Mouse (Mus musculus) liver, embryonic 14.5 days (tissue): ENCODE measurements at regions not wholly inside any gene's neighbourhood (a gene's known extent, or its start where the extent isn't known, plus 50 kb on each side); places are given as distances from the start of the nearest gene placed in this dataset.

ENCODE experiments used
- ATAC-seq: fragments of 200-750 bp; cut with Nextera tagmentation; 2 replicates; pipeline ENCODE4 v1.8.0; 2017; ENCODE audit warnings: moderate number of reproducible peaks, mild to moderate bottlenecking, moderate library complexity; ENCODE audit not compliant: insufficient read depth
- DNase-seq, 3 experiments: peaks; one replicate each; pipeline ENCODE4 v3.0.0-alpha.2; 2012 to 2013; ENCODE audit warnings: low read depth in 3 of 3, low spot score in 3 of 3
- H3K27ac ChIP-seq: fragments of 300-500 bp; sonication (generic); 2 replicates; pipeline ENCODE4 v1.5.1; 2014; ENCODE audit warnings: moderate library complexity, mild to moderate bottlenecking, control low read depth, inconsistent platforms
- H3K27me3 ChIP-seq: fragments of 300-500 bp; sonication (generic); 2 replicates; pipeline ENCODE4 v1.6.1; 2014; ENCODE audit warnings: mild to moderate bottlenecking, low read length, moderate library complexity; ENCODE audit not compliant: control insufficient read depth, insufficient read depth
- H3K36me3 ChIP-seq: fragments of 300-500 bp; sonication (generic); replicated peaks from 2 replicates; pipeline ENCODE4 v1.6.1; 2014; ENCODE audit warnings: low read depth; ENCODE audit not compliant: control insufficient read depth, insufficient read depth
- H3K4me1 ChIP-seq, 2 experiments: fragments of 200-500 bp in 1 of 2; fragments of 300-500 bp in 1 of 2; sonication (generic) in 1 of 2; replicated peaks; 2 replicates each; pipeline ENCODE4 v1.6.1; 2012 to 2014; ENCODE audit warnings: antibody characterized with exemption in 1 of 2, inconsistent platforms in 1 of 2, low read length in 1 of 2; ENCODE audit not compliant: control insufficient read depth in 2 of 2, insufficient read depth in 2 of 2
- H3K4me2 ChIP-seq: fragments of 300-500 bp; sonication (generic); 2 replicates; pipeline ENCODE4 v1.6.1; 2014; ENCODE audit warnings: low read depth, mild to moderate bottlenecking, control low read depth, moderate library complexity
- H3K4me3 ChIP-seq, 2 experiments: fragments of 200-500 bp in 1 of 2; fragments of 300-500 bp in 1 of 2; sonication (generic) in 1 of 2; 2 replicates each; pipeline ENCODE4 v1.5.1; 2012 to 2014; ENCODE audit warnings: low read depth in 2 of 2, low read length in 2 of 2, mild to moderate bottlenecking in 2 of 2, control low read depth in 1 of 2, inconsistent platforms in 1 of 2, moderate library complexity in 1 of 2; ENCODE audit not compliant: insufficient read depth in 1 of 2
- H3K9ac ChIP-seq: fragments of 300-500 bp; sonication (generic); replicated peaks from 2 replicates; pipeline ENCODE4 v1.6.1; 2014; ENCODE audit warnings: mild to moderate bottlenecking, control low read depth, moderate library complexity
- H3K9me3 ChIP-seq: fragments of 300-500 bp; sonication (generic); 2 replicates; pipeline ENCODE4 v1.6.1; 2016; ENCODE audit warnings: low read length, mixed read lengths; ENCODE audit not compliant: control insufficient read depth
- CTCF ChIP-seq: IDR thresholded peaks from 2 replicates; pipeline ENCODE4 v1.5.1; 2016; ENCODE audit warnings: antibody characterized with exemption, low read depth, control low read depth
- EP300 ChIP-seq: IDR thresholded peaks from 2 replicates; pipeline ENCODE4 v1.6.1; 2016; ENCODE audit warnings: antibody characterized with exemption, low read depth
- WGBS: fragments of 180-500 bp; shearing (Covaris S2); extraction: QIAGEN DNeasy Blood & Tissue Kit; methylation state at CpG from one replicate; pipeline ENCODE4 v1.1.7; 2014; ENCODE audit not compliant: insufficient replicate concordance; 5-methylcytosine and 5-hydroxymethylcytosine counted together

- WGBS, result 56% methylated on average over 10 of the region's 10 CpGs
- ATAC-seq (no peak), DNase-seq (no peak)
- Histone ChIP-seq H3K27ac (no peak overlapping the region), H3K4me2 (no peak overlapping the region), H3K4me3 (no peak overlapping the region), H3K4me1 (no peaks in the 10 kb centered on the region), H3K9me3 (no peaks in the 10 kb centered on the region), H3K9ac (no peak overlapping the region), H3K27me3 (no peaks in the 10 kb centered on the region), H3K36me3 (no peaks in the 10 kb centered on the region)
- TF ChIP-seq EP300 (no peak), CTCF (no peak)
These were observed 67.2 kb upstream of the Arntl start for GRCm38 (mm10) chr7:113140011-113140438.

GRCm38 (mm10) chr7:113141846-113142683, 65.2 kb upstream of the Arntl start:
- no peaks in the 10 kb centered on the region for H3K36me3 ChIP-seq
- 41% methylated on average over 10 of the region's 10 CpGs for WGBS
- DNase-seq (no peak), ATAC-seq (no peak)
- no peaks in the 10 kb centered on the region for H3K27me3 ChIP-seq
- TF ChIP-seq EP300 (no peak), CTCF (no peak)
- no peaks in the 10 kb centered on the region for H3K9me3 ChIP-seq
- H3K4me2 ChIP-seq, result no peak overlapping the region
- H3K4me1 ChIP-seq, result no peaks in the 10 kb centered on the region
- no peak overlapping the region for H3K4me3 ChIP-seq
- H3K9ac ChIP-seq, result no peak overlapping the region
- no peak overlapping the region for H3K27ac ChIP-seq

GRCm38 (mm10) chr7:113143552-113143951, 63.7 kb upstream of the Arntl start:
- WGBS, result 7% methylated on average over 7 of the region's 7 CpGs
- Histone ChIP-seq H3K27ac (no peak overlapping the region), H3K4me2 (no peak overlapping the region), H3K4me3 (no peak overlapping the region), H3K4me1 (no peaks in the 10 kb centered on the region), H3K9me3 (no peaks in the 10 kb centered on the region), H3K27me3 (no peaks in the 10 kb centered on the region), H3K9ac (no peak overlapping the region), H3K36me3 (no peaks in the 10 kb centered on the region)
- DNase-seq, result peak; percentile 13 to 32 (median 17)
- ATAC-seq, result no peak
- TF ChIP-seq EP300 (no peak), CTCF (peak; percentile 82)

- DNase-seq (no peak), ATAC-seq (no peak)
- H3K36me3 ChIP-seq, result no peaks in the 10 kb centered on the region
- H3K27me3 ChIP-seq, result no peaks in the 10 kb centered on the region
- no peaks in the 10 kb centered on the region for H3K9me3 ChIP-seq
- H3K4me1 ChIP-seq, result no peaks in the 10 kb centered on the region
- H3K4me2 ChIP-seq, result no peak overlapping the region
- H3K27ac ChIP-seq, result no peak overlapping the region
- 72% methylated on average over 8 of the region's 8 CpGs for WGBS
- TF ChIP-seq EP300, result no peak
- TF ChIP-seq CTCF, result no peak
- H3K4me3 ChIP-seq, result no peak overlapping the region
- no peak overlapping the region for H3K9ac ChIP-seq
These were observed 62.2 kb upstream of the Arntl start for GRCm38 (mm10) chr7:113145046-113145445.

GRCm38 (mm10) chr7:113146108-113146507, 61.2 kb upstream of the Arntl start:
- Histone ChIP-seq H3K9me3 (no peaks in the 10 kb centered on the region), H3K4me2 (no peak overlapping the region), H3K4me1 (no peaks in the 10 kb centered on the region), H3K36me3 (no peaks in the 10 kb centered on the region), H3K27me3 (no peaks in the 10 kb centered on the region), H3K27ac (no peak overlapping the region), H3K9ac (no peak overlapping the region), H3K4me3 (no peak overlapping the region)
- 37% methylated on average over 2 of the region's 2 CpGs for WGBS
- ATAC-seq, result no peak
- DNase-seq, result no peak
- TF ChIP-seq EP300, result no peak
- TF ChIP-seq CTCF, result no peak
